Mouse (Mus musculus) heart, embryonic 14.5 days (tissue): Measurements from ENCODE around the gene Wfdc3. TPM values are rescaled to one million over a fixed set of nuclear protein-coding genes. Genes with fewer than 3 reads are reported as not detected.

Source experiments
- ATAC-seq: fragments of 200-750 bp; cut with Nextera tagmentation; 2 replicates; pipeline ENCODE4 v1.8.0; 2017; ENCODE audit warnings: low read depth, moderate TSS enrichment; ENCODE audit not compliant: insufficient number of reproducible peaks, insufficient read depth, low FRiP score
- H3K27ac ChIP-seq, 2 experiments: fragments of 200-500 bp in 1 of 2; fragments of 300-500 bp in 1 of 2; sonication (generic) in 1 of 2; replicated peaks in 1 of 2; 2 replicates each; pipeline ENCODE4 v1.5.1; 2012 to 2014; ENCODE audit warnings: low read depth in 2 of 2, low read length in 2 of 2, control low read depth in 1 of 2, mild to moderate bottlenecking in 1 of 2, mixed read lengths in 1 of 2; ENCODE audit not compliant: control insufficient read depth in 1 of 2, insufficient read depth in 1 of 2
- H3K27me3 ChIP-seq: fragments of 300-500 bp; sonication (generic); 2 replicates; pipeline ENCODE4 v1.6.1; 2014; ENCODE audit warnings: mild to moderate bottlenecking, low read length, control low read depth; ENCODE audit not compliant: control insufficient read depth, insufficient read depth
- H3K36me3 ChIP-seq: fragments of 300-500 bp; sonication (generic); 2 replicates; pipeline ENCODE4 v1.6.1; 2014; ENCODE audit warnings: mild to moderate bottlenecking, control low read depth, low read length, mixed read lengths; ENCODE audit not compliant: control insufficient read depth, insufficient read depth
- H3K4me1 ChIP-seq, 2 experiments: fragments of 200-500 bp in 1 of 2; fragments of 300-500 bp in 1 of 2; sonication (generic) in 1 of 2; 2 replicates each; pipeline ENCODE4 v1.6.1; 2012 to 2014; ENCODE audit warnings: low read length in 2 of 2, control low read depth in 1 of 2, mixed read lengths in 1 of 2; ENCODE audit not compliant: control insufficient read depth in 2 of 2, insufficient read depth in 2 of 2
- H3K4me2 ChIP-seq: fragments of 300-500 bp; sonication (generic); 2 replicates; pipeline ENCODE4 v1.6.1; 2014; ENCODE audit warnings: mild to moderate bottlenecking, low read length
- H3K4me3 ChIP-seq, 2 experiments: fragments of 200-500 bp in 1 of 2; fragments of 300-500 bp in 1 of 2; sonication (generic) in 1 of 2; 2 replicates each; pipeline ENCODE4 v1.5.1; 2012 to 2014; ENCODE audit warnings: low read length in 2 of 2, mild to moderate bottlenecking in 2 of 2, control low read depth in 1 of 2, low read depth in 1 of 2, moderate library complexity in 1 of 2; ENCODE audit not compliant: control insufficient read depth in 1 of 2, insufficient read depth in 1 of 2
- H3K9ac ChIP-seq: fragments of 300-500 bp; sonication (generic); 2 replicates; pipeline ENCODE4 v1.6.1; 2014; ENCODE audit warnings: mild to moderate bottlenecking, low read length
- H3K9me3 ChIP-seq: fragments of 300-500 bp; sonication (generic); 2 replicates; pipeline ENCODE4 v1.6.1; 2016; ENCODE audit warnings: low read length, control low read depth; ENCODE audit not compliant: control insufficient read depth
- WGBS: fragments of 180-500 bp; shearing (Covaris S2); extraction: QIAGEN DNeasy Blood & Tissue Kit; methylation state at CpG from one replicate; pipeline ENCODE4 v1.1.7; 2014; 5-methylcytosine and 5-hydroxymethylcytosine counted together
- polyA plus RNA-seq: library from polyadenylated mRNA; unstranded; fragments of >200 nt; fragmentation: Nextera tagmentation; extraction: Ambion mirVana; gene quantifications from 2 replicates; pipeline ENCODE4 v1.2.1, GENCODE M21; 2014

Gene Wfdc3
- polyA plus RNA-seq, 1 experiment from 2014 or later: 0.51 TPM

DNA sequence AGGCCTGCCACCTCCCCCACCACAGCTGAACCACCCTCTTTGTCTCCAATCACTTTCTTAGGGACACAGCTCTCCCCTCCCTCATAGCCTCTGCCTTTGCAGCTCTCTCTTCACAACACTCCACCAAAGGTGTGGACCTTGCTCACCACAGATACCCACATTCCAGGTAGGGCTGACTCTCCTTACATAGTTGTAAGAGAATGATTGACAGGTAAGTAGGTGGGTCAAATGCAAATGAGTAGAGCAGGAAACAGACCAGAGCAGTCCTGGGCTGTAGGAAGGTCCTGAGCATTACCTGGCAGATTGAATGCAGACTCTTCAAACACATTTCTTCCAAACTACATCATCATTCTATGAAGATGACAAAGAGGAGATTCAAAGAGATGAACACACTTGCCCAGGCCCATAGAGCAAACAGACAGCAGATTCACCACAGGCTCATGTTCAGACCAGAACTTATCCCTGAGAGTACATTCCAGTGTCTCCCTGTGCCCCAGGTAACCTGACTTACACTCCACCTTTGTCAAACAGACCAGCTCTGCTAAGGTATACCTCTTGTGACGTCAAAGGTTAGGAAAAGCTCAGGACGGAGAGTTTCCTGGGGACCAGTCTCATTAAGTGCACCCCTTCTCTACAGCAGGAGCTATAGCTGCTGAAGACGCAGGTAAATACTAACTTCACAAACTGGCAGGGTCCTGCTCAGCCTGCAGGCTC, 8.2 kb downstream of the Wfdc3 start:
- H3K36me3 ChIP-seq: no peaks in the 10 kb centered on the region
- H3K9ac ChIP-seq: no peak overlapping the region
- no peak overlapping the region for H3K4me3 ChIP-seq
- whole genome bisulfite sequencing: 66% methylated on average over 3 of the region's 3 CpGs
- H3K9me3 ChIP-seq: no peaks in the 10 kb centered on the region
- H3K4me2 ChIP-seq: no peak overlapping the region
- no peaks in the 10 kb centered on the region for H3K27me3 ChIP-seq
- no peak for ATAC-seq
- H3K27ac ChIP-seq: no peak overlapping the region
- H3K4me1 ChIP-seq: no peaks in the 10 kb centered on the region

DNA sequence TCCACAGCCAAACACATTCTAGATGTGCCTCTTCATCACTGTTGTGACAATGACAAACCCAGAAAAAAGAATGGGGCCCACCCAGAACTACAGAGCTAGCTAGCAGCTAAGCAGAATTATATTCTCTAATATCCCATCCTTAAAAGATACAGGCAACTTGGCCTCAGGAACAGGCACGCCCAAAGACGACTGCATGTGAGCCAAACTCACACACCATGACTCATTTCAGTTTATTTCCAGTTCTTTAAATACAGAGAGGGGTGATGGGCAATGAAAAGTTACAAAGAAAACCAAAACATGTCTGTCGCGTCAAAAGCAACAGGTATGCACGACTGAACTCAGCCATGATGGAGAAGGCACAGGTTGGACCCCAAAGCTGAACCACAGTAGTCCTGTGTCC, 10.3 kb downstream of the Wfdc3 start:
- ATAC-seq: no peak
- Histone ChIP-seq H3K4me2 (no peak overlapping the region), H3K27ac (no peak overlapping the region), H3K9me3 (no peaks in the 10 kb centered on the region), H3K4me3 (no peak overlapping the region), H3K36me3 (no peaks in the 10 kb centered on the region), H3K4me1 (no peaks in the 10 kb centered on the region), H3K9ac (no peak overlapping the region), H3K27me3 (no peaks in the 10 kb centered on the region)
- 81% methylated on average over 5 of the region's 5 CpGs for WGBS

DNA sequence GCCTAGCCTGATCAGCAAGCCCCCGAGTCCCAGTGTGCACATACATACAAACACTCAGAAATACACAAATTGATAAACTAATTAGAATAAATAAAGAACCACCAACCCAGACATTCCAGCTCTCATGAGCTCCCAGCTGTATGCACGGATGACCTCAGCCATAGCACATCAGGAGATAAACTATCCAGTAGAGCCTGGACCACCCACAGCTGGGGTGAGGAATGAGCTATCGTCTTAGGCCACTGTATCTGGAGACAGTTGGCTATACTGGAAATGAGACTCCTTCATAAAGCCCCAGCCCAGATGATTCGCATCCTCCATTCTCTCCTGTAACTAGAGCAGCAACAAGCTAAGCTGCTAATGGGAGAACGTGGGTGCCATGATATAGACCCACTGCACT, 10.9 kb downstream of the Wfdc3 start:
- no peak for ATAC-seq
- H3K9me3 ChIP-seq: no peaks in the 10 kb centered on the region
- WGBS: 70% methylated on average over 5 of the region's 5 CpGs
- no peak overlapping the region for H3K27ac ChIP-seq
- H3K4me1 ChIP-seq: no peaks in the 10 kb centered on the region
- H3K4me3 ChIP-seq: no peak overlapping the region
- no peak overlapping the region for H3K9ac ChIP-seq
- no peaks in the 10 kb centered on the region for H3K27me3 ChIP-seq
- H3K4me2 ChIP-seq: no peak overlapping the region
- no peaks in the 10 kb centered on the region for H3K36me3 ChIP-seq

DNA sequence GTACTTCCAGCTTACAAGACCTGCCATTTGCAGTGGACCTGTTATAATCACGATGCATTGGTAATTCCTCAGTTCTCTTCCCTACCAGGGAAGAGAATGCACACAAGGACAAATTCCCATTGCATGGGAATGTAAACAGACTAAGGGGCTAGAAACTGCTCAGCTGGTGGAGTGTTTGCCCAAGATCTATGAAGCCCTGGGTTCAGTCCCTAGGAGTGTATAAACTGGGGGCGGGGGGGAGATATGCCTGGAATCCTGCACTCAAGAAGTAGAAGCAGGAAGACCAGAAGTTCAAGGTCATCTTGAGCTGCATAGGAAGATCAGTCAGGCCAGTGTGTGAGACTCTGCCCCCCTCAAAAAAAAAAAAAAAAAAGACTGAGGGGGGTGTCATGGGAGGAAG, 12.5 kb downstream of the Wfdc3 start:
- H3K36me3 ChIP-seq: no peaks in the 10 kb centered on the region
- H3K4me2 ChIP-seq: no peak overlapping the region
- H3K9ac ChIP-seq: no peak overlapping the region
- no peaks in the 10 kb centered on the region for H3K27me3 ChIP-seq
- H3K9me3 ChIP-seq: no peaks in the 10 kb centered on the region
- no peak overlapping the region for H3K4me3 ChIP-seq
- H3K4me1 ChIP-seq: no peaks in the 10 kb centered on the region
- no peak overlapping the region for H3K27ac ChIP-seq
- no peak for ATAC-seq
- 74% methylated on average over 2 of the region's 2 CpGs for WGBS

DNA sequence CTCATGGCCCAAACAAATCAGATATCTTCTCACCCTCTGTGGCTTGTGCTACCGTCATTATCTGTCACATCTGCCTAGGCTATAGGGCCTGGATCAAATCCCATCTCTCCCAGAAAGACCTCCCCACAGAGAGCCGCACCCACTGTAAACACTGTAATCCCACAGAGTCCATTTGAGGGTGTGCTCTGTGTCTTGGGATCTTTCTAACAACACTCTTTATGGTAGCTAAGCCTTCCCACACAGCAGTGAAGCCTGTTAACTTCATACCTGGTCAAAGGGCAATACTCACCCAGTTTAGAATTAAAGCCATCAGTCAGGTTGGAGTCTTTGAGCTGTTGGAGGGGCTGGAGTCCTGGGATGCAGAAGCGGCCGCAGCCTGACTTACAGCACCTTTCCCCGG, 14.0 kb downstream of the Wfdc3 start:
- no peaks in the 10 kb centered on the region for H3K9me3 ChIP-seq
- H3K27ac ChIP-seq: no peak overlapping the region
- no peaks in the 10 kb centered on the region for H3K36me3 ChIP-seq
- no peak for ATAC-seq
- H3K4me1 ChIP-seq: no peaks in the 10 kb centered on the region
- H3K27me3 ChIP-seq: no peaks in the 10 kb centered on the region
- no peak overlapping the region for H3K4me2 ChIP-seq
- no peak overlapping the region for H3K9ac ChIP-seq
- H3K4me3 ChIP-seq: no peak overlapping the region
- 61% methylated on average over 5 of the region's 5 CpGs for WGBS

DNA sequence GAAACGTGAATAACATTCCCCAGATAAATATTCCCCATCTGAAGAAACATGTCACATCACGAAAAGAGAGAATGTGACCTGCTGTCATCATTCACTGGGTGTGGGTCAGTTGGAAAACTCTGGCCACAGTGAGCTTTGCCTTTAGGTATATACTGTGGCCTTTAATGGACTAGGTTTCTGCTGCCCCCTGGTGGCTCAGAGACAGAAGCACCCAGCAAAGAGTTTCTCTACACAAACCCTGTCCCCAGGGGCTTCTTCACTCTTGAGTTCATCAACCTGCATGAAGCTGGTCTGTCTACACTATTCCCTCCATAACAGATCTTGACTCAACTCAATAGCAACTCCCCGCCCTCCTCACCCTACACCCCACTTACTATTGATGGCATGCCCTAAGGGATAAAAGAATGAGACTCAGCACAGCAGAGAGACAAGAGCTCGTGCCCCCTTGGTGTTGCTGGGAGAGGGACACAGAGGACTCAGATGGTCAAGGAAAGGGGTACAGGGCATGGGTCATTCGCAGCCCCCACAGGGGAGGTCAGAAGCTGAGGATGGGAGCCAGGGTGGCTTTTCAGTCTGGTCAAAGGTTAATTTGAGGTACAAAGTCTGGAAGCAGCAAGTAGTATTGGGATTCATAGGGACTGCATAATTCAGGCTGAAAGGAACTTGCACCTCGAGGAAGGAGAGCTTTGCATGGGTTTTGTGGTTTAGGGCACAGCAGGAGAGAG, 19.7 kb downstream of the Wfdc3 start:
- 14% methylated on average over 6 of the region's 6 CpGs for WGBS
- Histone ChIP-seq H3K36me3 (no peaks in the 10 kb centered on the region), H3K27ac (no peak overlapping the region), H3K4me3 (no peak overlapping the region), H3K9ac (no peak overlapping the region), H3K4me2 (no peak overlapping the region), H3K27me3 (no peaks in the 10 kb centered on the region), H3K4me1 (no peaks in the 10 kb centered on the region), H3K9me3 (0 out of 2 replicates have a peak, but pooled peaks cover 3% of the 10 kb centered on the region)
- no peak for ATAC-seq

DNA sequence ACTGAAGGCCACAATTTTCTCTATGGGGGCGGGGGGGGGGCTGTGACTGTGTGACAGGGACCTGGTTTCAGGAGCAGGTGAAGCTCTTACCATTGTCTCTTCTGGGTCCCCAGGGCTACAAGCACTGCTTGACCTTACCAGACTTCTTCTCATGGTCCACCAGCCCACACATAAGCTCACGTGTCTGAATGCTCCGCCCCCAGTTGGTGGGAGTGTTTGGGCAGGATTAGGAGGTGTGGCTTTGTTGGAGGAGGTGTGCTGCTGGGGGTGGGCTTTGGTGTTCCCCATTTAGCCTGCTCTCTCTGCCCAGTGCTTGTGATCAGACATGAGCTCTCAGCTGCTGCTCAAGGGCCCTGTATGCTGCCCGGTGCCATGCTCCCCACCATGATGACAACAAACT, 22.5 kb downstream of the Wfdc3 start:
- Histone ChIP-seq H3K4me3 (no peak overlapping the region), H3K27ac (no peak overlapping the region), H3K9me3 (0 out of 2 replicates have a peak, but pooled peaks cover 3% of the 10 kb centered on the region), H3K9ac (no peak overlapping the region), H3K27me3 (no peaks in the 10 kb centered on the region), H3K36me3 (no peaks in the 10 kb centered on the region), H3K4me2 (no peak overlapping the region), H3K4me1 (no peaks in the 10 kb centered on the region)
- 45% methylated on average over 4 of the region's 4 CpGs for whole genome bisulfite sequencing
- no peak for ATAC-seq
